Mouse (Mus musculus) G1E (cell line): ENCODE data around the gene Tmem38b. TPM values are rescaled to one million over a fixed set of nuclear protein-coding genes. Genes with fewer than 3 reads are reported as not detected.

Experiments
- ATAC-seq: 2 replicates; pipeline ENCODE4 v1.8.0; 2016; ENCODE audit warnings: mild to moderate bottlenecking; ENCODE audit not compliant: insufficient number of reproducible peaks, poor library complexity, low FRiP score, severe bottlenecking; ENCODE audit errors: extremely low read depth
- DNase-seq: peaks from one replicate; pipeline ENCODE4 v3.0.0; 2012; ENCODE audit warnings: low spot score
- H3K27me3 ChIP-seq: 2 replicates; pipeline ENCODE4 v1.6.1; 2012; ENCODE audit warnings: mild to moderate bottlenecking, low read length, inconsistent platforms; ENCODE audit not compliant: insufficient read depth
- H3K36me3 ChIP-seq: replicated peaks from 2 replicates; pipeline ENCODE3; 2012; ENCODE audit warnings: mild to moderate bottlenecking, inconsistent platforms
- H3K4me1 ChIP-seq: 2 replicates; pipeline ENCODE4 v1.6.1; 2012; ENCODE audit warnings: low read depth, low read length, inconsistent platforms, mixed read lengths; ENCODE audit not compliant: insufficient read depth
- H3K4me3 ChIP-seq: 2 replicates; pipeline ENCODE4 v1.5.1; 2012; ENCODE audit warnings: low read depth, mild to moderate bottlenecking, inconsistent platforms, low read length, moderate library complexity, mixed read lengths
- H3K9me3 ChIP-seq: replicated peaks from 2 replicates; pipeline ENCODE4 v1.6.1; 2012; ENCODE audit warnings: inconsistent platforms
- CTCF ChIP-seq: IDR thresholded peaks from 2 replicates; pipeline ENCODE4 v1.5.1; 2012; ENCODE audit warnings: low read depth, low read length, inconsistent platforms, mixed read lengths
- GATA1 ChIP-seq: IDR thresholded peaks from 2 replicates; pipeline ENCODE4 v1.6.1; 2012; ENCODE audit warnings: borderline replicate concordance, low read length, inconsistent platforms, mixed read lengths
- GATA2 ChIP-seq: IDR thresholded peaks from 2 replicates; pipeline ENCODE4 v1.6.1; 2012; ENCODE audit warnings: low read depth, low read length, inconsistent platforms, borderline replicate concordance
- POLR2AphosphoS5 ChIP-seq: IDR thresholded peaks from 2 replicates; pipeline ENCODE4 v1.6.1; 2012; ENCODE audit warnings: low read depth, low read length, inconsistent platforms; ENCODE audit not compliant: insufficient replicate concordance
- TAL1 ChIP-seq: conservative IDR thresholded peaks from 2 replicates; pipeline ENCODE4 v1.6.1; 2012; ENCODE audit warnings: low read depth, low read length, inconsistent platforms, mixed read lengths
- polyA plus RNA-seq: library from polyadenylated mRNA; stranded (reverse); fragments of >175 nt; gene quantifications from 2 replicates; pipeline ENCODE4 v1.2.3, GENCODE M21; 2012
- total RNA-seq, 2 experiments: library from RNA; stranded (forward) in 1 of 2; stranded (reverse) in 1 of 2; fragments of 200-1000 nt in 1 of 2; fragments of >200 nt in 1 of 2; fragmentation: Nextera tagmentation in 1 of 2; gene quantifications; 2 replicates each; pipeline ENCODE4 v1.2.3; 2014 to 2017

Tmem38b gene
- total and polyA plus RNA-seq, 3 experiments, result 5.6 to 21.3 (median 15.8) TPM

DNA sequence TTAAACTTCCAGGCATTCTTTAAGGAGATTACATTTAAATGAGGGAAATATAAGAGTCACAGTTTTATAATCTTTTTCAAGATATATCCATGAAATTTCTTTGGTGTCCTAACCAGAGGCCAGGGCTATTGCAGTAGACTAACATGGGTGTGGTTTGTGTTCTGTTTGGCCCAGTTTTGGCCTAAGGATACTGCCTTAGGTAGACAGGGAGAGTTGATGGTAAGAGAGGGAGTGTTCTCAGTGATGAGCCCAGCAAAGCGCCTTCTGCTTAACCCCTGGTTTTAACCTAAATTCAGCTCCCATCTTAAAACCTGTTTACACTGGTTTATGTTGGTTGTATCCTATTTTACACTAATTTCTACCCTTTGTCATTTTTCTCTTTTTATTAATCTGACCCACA, 19.8 kb downstream of the Tmem38b start:
- peaks cover 10% of the 10 kb centered on the region for H3K4me1 ChIP-seq
- no peak for TF ChIP-seq TAL1
- TF ChIP-seq POLR2AphosphoS5, result no peak
- TF ChIP-seq GATA2, result no peak
- no peak for TF ChIP-seq CTCF
- no peak for TF ChIP-seq GATA1
- no peak overlapping the region for H3K4me3 ChIP-seq
- peaks cover 20% of the 10 kb centered on the region for H3K36me3 ChIP-seq
- DNase-seq (no peak), ATAC-seq (no peak)
- no peaks in the 10 kb centered on the region for H3K27me3 ChIP-seq
- H3K9me3 ChIP-seq, result no peaks in the 10 kb centered on the region

- no peak for DNase-seq
- Histone ChIP-seq H3K4me1 (peaks cover 10% of the 10 kb centered on the region), H3K27me3 (no peaks in the 10 kb centered on the region), H3K9me3 (no peaks in the 10 kb centered on the region), H3K4me3 (no peak overlapping the region), H3K36me3 (peaks cover 27% of the 10 kb centered on the region)
- no peak for ATAC-seq
- TF ChIP-seq TAL1 (no peak), GATA1 (no peak), GATA2 (no peak), CTCF (no peak), POLR2AphosphoS5 (no peak)
Observed at GRCm38 (mm10) chr4:53846326-53846725, 20.5 kb downstream of the Tmem38b start.

DNA sequence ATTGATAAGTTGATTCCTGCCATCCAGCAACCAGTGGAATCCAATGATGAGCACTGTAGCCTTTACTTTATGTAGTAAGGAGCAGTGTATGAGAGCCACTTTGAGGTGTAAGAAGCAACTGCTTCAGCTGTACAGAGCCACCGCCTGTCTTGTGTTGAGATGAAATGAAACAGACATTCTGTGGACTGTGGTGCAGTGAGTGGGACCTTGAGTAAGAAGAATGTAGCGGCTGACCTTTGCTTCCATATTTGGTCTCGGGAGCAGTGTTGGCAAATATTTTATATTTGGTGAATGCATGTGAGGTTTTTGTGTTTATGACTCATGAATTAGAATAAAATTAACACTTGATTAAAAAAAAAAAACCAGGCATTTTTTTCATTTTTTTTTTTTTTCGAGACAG, 21.7 kb downstream of the Tmem38b start:
- no peak for ATAC-seq
- TF ChIP-seq TAL1, result no peak
- TF ChIP-seq POLR2AphosphoS5, result no peak
- no peak for TF ChIP-seq GATA2
- TF ChIP-seq CTCF, result no peak
- no peak for TF ChIP-seq GATA1

DNA sequence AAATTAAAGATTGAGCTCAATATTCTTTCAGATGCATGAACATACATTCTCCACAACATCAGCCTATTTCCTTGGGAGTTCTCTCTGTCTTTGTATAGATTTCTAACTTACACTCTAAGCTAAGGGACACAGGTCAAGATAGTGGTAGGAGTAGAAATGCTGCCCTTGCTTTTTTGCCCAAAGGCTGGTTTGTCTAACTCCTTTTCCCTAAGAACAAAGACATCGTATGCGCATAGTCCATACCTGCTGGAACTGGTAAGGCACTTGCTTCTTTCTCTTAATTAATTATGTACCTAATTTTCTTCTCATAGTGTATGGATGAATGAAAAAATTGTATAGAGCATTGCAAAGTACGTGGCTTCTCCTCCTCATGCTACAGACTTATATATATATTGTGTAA, 22.5 kb downstream of the Tmem38b start:
- no peak overlapping the region for H3K4me3 ChIP-seq
- TF ChIP-seq CTCF, result no peak
- no peak for TF ChIP-seq TAL1
- peaks cover 8% of the 10 kb centered on the region for H3K4me1 ChIP-seq
- no peaks in the 10 kb centered on the region for H3K27me3 ChIP-seq
- ATAC-seq (no peak), DNase-seq (no peak)
- H3K36me3 ChIP-seq, result peaks cover 34% of the 10 kb centered on the region
- no peaks in the 10 kb centered on the region for H3K9me3 ChIP-seq

More for the DNA sequence above, 21.7 kb downstream of the Tmem38b start:
- Histone ChIP-seq H3K27me3 (no peaks in the 10 kb centered on the region), H3K36me3 (peaks cover 29% of the 10 kb centered on the region), H3K9me3 (no peaks in the 10 kb centered on the region), H3K4me1 (peaks cover 7% of the 10 kb centered on the region), H3K4me3 (no peak overlapping the region)
- no peak for DNase-seq

GRCm38 (mm10) chr4:53848816-53849215, 23.0 kb downstream of the Tmem38b start:
- Histone ChIP-seq H3K27me3 (no peaks in the 10 kb centered on the region), H3K9me3 (no peaks in the 10 kb centered on the region), H3K4me1 (peaks cover 7% of the 10 kb centered on the region; the same call in 1 of the 2 replicates), H3K36me3 (peaks cover 33% of the 10 kb centered on the region), H3K4me3 (no peak overlapping the region)
- DNase-seq (no peak), ATAC-seq (no peak)
- TF ChIP-seq GATA1 (no peak), POLR2AphosphoS5 (no peak), CTCF (no peak), TAL1 (no peak), GATA2 (no peak)

DNA sequence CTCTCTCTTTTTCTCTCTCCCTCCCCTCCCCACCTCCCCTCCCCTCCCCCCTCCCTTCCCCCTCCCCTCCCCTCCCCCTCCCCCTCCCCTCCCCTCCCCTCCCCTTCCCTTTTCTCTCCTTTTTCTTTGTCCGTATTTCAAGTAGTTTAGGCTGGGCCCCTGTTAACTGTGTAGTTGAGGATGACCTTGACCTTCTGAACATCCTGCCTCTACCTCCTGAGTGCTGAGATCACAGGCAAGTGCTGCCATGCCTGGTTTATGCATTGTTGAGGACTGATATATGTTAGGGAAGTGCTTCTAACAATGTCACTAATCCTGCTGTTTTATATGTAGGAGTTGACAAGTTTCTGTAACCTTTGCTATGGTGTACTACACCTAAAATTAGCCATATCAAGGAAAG, 24.0 kb downstream of the Tmem38b start:
- Histone ChIP-seq H3K4me1 (peaks cover 5% of the 10 kb centered on the region; the same call in 1 of the 2 replicates), H3K9me3 (no peaks in the 10 kb centered on the region), H3K36me3 (peaks cover 36% of the 10 kb centered on the region), H3K4me3 (no peak overlapping the region), H3K27me3 (no peaks in the 10 kb centered on the region)
- no peak for TF ChIP-seq CTCF
- TF ChIP-seq GATA2, result no peak
- no peak for TF ChIP-seq GATA1
- TF ChIP-seq POLR2AphosphoS5, result no peak
- no peak for TF ChIP-seq TAL1
- DNase-seq (no peak), ATAC-seq (no peak)
